Mouse (Mus musculus) embryonic facial prominence, embryonic 13.5 days (tissue): ENCODE measurements around the gene Zfp597. TPM values are rescaled to one million over a fixed set of nuclear protein-coding genes. Genes with fewer than 3 reads are reported as not detected.
"Not testable (repeated sequence)": the region's sequence is repeated elsewhere in the genome, so short reads cannot be mapped to it uniquely, and the experiment has no call there.

ENCODE experiments used
- ATAC-seq: fragments of 200-750 bp; cut with Nextera tagmentation; 2 replicates; pipeline ENCODE4 v1.8.0; 2017; ENCODE audit warnings: low read depth; ENCODE audit not compliant: insufficient number of reproducible peaks, insufficient read depth, low FRiP score, low TSS enrichment
- H3K27ac ChIP-seq: fragments of 300-500 bp; sonication (generic); 2 replicates; pipeline ENCODE4 v1.5.1; 2015; ENCODE audit warnings: moderate library complexity, mild to moderate bottlenecking, inconsistent platforms
- H3K27me3 ChIP-seq: fragments of 300-500 bp; sonication (generic); 2 replicates; pipeline ENCODE4 v1.6.1; 2015; ENCODE audit warnings: mild to moderate bottlenecking, inconsistent platforms
- H3K36me3 ChIP-seq: fragments of 300-500 bp; sonication (generic); 2 replicates; pipeline ENCODE4 v1.6.1; 2015; ENCODE audit warnings: mild to moderate bottlenecking, inconsistent platforms
- H3K4me1 ChIP-seq: fragments of 300-500 bp; sonication (generic); 2 replicates; pipeline ENCODE4 v1.6.1; 2015; ENCODE audit warnings: inconsistent platforms
- H3K4me2 ChIP-seq: fragments of 300-500 bp; sonication (generic); 2 replicates; pipeline ENCODE4 v1.6.1; 2015; ENCODE audit warnings: moderate library complexity, mild to moderate bottlenecking, inconsistent platforms
- H3K4me3 ChIP-seq: fragments of 300-500 bp; sonication (generic); 2 replicates; pipeline ENCODE4 v1.5.1; 2015; ENCODE audit warnings: mild to moderate bottlenecking, inconsistent platforms
- H3K9ac ChIP-seq: fragments of 300-500 bp; sonication (generic); 2 replicates; pipeline ENCODE4 v1.6.1; 2015; ENCODE audit warnings: mild to moderate bottlenecking, inconsistent platforms
- H3K9me3 ChIP-seq: fragments of 300-500 bp; sonication (generic); 2 replicates; pipeline ENCODE4 v1.6.1; 2016; ENCODE audit warnings: inconsistent platforms
- WGBS: fragments of 180-500 bp; shearing (Covaris S2); methylation state at CpG from one replicate; pipeline ENCODE4 v1.1.7; 2015; ENCODE audit warnings: mixed read lengths; 5-methylcytosine and 5-hydroxymethylcytosine counted together
- polyA plus RNA-seq: library from polyadenylated mRNA; unstranded; fragments of >200 nt; fragmentation: Nextera tagmentation; extraction: Ambion mirVana; gene quantifications from 2 replicates; pipeline ENCODE4 v1.2.1, GENCODE M21; 2015

Gene Zfp597
- polyA plus RNA-seq, 1 experiment from 2014 or later, result 6.0 TPM

DNA sequence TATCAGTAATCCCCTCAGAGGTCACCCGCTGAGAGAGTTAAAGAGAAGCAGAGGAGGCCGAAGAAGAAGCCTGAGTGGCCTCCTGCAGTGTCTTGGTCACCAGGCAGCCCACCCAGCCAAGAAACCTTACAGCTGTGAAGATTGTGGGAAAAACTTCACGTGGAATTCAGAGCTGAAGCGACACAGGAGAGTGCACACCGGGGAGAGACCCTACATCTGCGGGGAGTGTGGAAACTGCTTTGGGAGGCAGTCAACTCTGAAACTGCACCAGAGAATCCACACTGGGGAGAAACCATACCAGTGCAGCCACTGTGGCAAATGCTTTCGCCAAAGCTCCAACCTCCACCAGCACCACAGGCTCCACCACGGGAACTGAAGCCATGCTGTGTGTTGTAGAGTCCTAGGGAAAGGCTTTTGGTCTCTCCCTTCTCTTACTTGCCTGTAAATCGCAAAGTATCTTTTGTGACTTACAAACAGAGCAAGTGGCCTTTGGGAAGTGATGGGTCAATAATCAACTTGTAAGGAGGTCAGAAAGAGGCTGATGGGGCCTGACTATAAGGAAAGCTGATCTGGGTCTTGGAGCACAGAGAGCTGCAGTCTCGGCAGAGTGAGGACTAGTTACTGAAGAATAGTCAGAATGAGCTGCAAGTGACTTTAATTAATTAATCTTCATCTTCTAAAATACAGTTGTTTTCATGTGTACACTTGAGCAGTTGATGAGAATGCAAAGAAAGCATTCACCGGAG is 29.8 kb downstream of the Zfp597 start:
- Histone ChIP-seq H3K4me1 (0 out of 2 replicates have a peak, but pooled peaks cover 2% of the 10 kb centered on the region), H3K27ac (no peak overlapping the region), H3K4me3 (no peak overlapping the region), H3K36me3 (peaks cover 15% of the 10 kb centered on the region; the same call in 1 of the 2 replicates), H3K9me3 (no peaks in the 10 kb centered on the region), H3K4me2 (no peak overlapping the region), H3K9ac (no peak overlapping the region), H3K27me3 (no peaks in the 10 kb centered on the region)
- ATAC-seq, result no peak
- 59% methylated on average over 11 of the region's 11 CpGs for WGBS

DNA sequence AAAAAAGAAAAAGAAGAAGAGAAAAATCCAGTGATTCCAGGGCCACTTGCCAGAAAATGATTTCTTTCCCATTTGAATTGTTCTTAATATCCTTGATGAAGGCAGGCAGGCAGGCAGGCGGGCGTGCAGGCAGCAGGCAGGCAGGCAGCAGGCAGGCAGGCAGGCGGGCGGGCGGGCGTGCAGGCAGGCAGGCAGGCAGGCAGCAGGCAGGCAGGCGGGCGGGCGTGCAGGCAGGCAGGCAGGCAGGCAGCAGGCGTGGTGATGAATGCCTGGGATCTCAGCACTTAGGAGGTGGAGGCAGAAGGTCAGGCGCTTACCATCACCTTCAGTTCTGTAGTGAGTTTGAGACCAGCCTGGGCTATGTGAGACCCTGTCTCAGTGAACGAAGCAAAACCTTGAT is 31.8 kb downstream of the Zfp597 start:
- Histone ChIP-seq H3K36me3 (peaks cover 15% of the 10 kb centered on the region; the same call in 1 of the 2 replicates), H3K27ac (no peak overlapping the region), H3K9ac (no peak overlapping the region), H3K9me3 (no peaks in the 10 kb centered on the region), H3K27me3 (no peaks in the 10 kb centered on the region), H3K4me3 (no peak overlapping the region), H3K4me2 (no peak overlapping the region), H3K4me1 (peaks cover 7% of the 10 kb centered on the region; the same call in 1 of the 2 replicates)
- WGBS, result 31% methylated on average over 12 of the region's 12 CpGs
- no peak for ATAC-seq

DNA sequence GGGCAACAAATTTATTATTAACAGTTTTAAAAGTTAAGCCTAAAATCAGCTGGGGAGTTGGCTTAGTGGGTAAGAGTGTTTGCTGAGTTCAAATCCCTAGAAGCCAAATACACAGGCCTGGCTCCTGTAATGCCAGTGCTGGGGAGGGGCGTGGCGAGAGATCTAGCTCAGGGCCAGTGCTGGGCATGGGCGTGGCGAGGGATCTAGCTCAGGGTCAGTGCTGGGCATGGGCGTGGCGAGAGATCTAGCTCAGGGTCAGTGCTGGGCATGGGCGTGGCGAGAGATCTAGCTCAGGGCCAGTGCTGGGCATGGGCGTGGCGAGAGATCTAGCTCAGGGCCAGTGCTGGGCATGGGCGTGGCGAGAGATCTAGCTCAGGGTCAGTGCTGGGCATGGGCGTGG is 33.1 kb downstream of the Zfp597 start:
- 87% methylated on average over 13 of the region's 13 CpGs for WGBS
- H3K27me3 ChIP-seq, H3K4me3 ChIP-seq, H3K9ac ChIP-seq, H3K4me2 ChIP-seq, H3K27ac ChIP-seq, ATAC-seq, H3K36me3 ChIP-seq, H3K9me3 ChIP-seq: not testable (repeated sequence)
- peaks cover 11% of the 10 kb centered on the region; the same call in 1 of the 2 replicates for H3K4me1 ChIP-seq

DNA sequence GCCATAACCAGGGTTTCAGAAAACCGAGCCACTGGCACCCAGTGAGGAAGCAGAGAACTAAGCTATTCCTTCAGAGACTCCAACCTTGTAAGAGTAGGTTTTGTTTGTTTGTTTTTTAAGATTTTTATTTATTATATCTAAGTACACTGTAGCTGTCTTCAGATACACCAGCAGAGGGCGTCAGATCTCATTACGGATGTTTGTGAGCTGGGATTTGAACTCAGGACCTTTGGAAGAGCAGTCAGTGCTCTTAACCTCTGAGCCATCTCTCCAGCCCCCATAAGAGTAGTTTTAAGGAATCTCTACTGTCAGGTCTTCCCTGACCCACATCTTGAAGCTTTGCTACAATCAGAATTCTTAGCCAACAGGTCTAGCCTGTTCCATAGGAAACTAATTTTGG is 35.9 kb downstream of the Zfp597 start:
- 70% methylated on average over 3 of the region's 3 CpGs for WGBS
- H3K36me3 ChIP-seq, result no peaks in the 10 kb centered on the region
- peaks cover 11% of the 10 kb centered on the region; the same call in 1 of the 2 replicates for H3K4me1 ChIP-seq
- no peak for ATAC-seq
- no peak overlapping the region for H3K9ac ChIP-seq
- H3K27ac ChIP-seq, result no peak overlapping the region
- no peaks in the 10 kb centered on the region for H3K9me3 ChIP-seq
- H3K27me3 ChIP-seq, result no peaks in the 10 kb centered on the region
- H3K4me2 ChIP-seq, result no peak overlapping the region
- H3K4me3 ChIP-seq, result no peak overlapping the region

DNA sequence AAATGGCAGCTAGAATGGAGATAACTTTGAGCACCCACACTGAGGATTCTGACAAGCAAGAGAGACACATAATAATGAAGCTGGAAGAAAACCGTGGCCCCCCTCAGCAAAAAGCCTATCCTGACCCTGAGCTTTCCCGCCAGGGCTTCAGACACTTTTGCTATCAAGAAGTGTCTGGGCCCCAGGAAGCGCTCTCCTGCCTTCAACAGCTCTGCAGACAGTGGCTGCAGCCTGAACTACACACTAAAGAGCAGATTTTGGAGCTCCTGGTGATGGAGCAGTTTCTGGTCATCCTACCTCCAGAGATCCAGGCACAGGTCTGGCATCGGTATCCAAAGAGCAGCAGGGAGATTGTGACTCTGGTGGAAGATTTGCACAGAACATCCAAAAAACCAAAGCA is 36.5 kb downstream of the Zfp597 start:
- Histone ChIP-seq H3K4me3 (peak overlapping the region; percentile 67), H3K9ac (peak overlapping the region; percentile 82), H3K4me1 (peaks cover 11% of the 10 kb centered on the region; the same call in 1 of the 2 replicates), H3K4me2 (peak overlapping the region; percentile 67), H3K36me3 (no peaks in the 10 kb centered on the region), H3K27ac (no peak overlapping the region), H3K9me3 (no peaks in the 10 kb centered on the region), H3K27me3 (no peaks in the 10 kb centered on the region)
- ATAC-seq, result no peak
- WGBS, result 70% methylated on average over 4 of the region's 4 CpGs

DNA sequence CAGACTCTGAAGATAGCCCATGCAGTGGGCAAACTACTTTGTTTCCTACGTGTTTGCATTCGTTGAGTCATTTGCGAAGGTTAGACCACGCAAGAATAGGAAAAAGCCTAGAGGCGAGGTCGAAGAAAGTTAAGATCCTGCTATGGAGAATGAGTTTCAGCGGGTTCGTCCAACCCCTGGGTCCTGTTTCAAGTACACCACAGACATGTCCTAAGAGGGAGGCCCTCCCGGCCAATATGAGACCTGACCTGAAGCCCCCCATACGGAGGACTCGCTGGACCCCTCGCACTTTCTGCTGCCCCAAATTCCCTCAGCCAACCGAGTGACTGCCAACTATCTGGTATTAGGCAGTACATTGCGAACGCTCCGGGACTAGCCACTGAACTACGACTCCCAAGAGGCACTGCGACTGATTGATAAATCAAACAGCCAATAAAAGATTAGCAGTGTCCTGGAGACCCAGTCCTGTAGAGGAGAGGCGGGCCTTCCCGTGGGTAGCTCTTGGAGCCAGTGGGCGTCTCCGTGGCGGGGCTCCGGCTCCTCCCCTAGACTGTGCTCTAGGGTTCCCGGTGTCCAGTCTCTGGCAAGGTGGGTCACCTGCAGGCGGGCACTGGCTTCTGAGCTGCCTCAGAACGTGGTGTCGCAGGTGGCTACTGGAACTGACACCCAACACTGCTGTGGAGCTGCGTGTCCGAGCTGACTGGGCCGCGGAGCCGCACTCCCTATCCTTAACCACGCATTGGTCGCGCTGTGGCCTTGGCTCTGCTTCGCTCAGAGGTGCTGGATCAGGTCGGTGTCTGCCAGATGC is 37.4 kb downstream of the Zfp597 start, which contains the start of gene Zfp174:
Zfp174 (plus strand) TSS at position 558 of the 808 bp plus-strand sequence.
- peak; percentile 98 for ATAC-seq
- H3K27ac ChIP-seq, result no peak within 1 kb of the TSS
- H3K9me3 ChIP-seq, result no peaks in the 10 kb centered on the region
- H3K4me2 ChIP-seq, result peak within 1 kb of the TSS; percentile 67
- WGBS, result 2% methylated on average over 38 of the region's 38 CpGs
- no peaks in the 10 kb centered on the region for H3K36me3 ChIP-seq
- peak within 1 kb of the TSS; percentile 82 for H3K9ac ChIP-seq
- H3K27me3 ChIP-seq, result no peaks in the 10 kb centered on the region
- H3K4me3 ChIP-seq, result peak within 1 kb of the TSS; percentile 67
- peaks cover 11% of the 10 kb centered on the region; the same call in 1 of the 2 replicates for H3K4me1 ChIP-seq

DNA sequence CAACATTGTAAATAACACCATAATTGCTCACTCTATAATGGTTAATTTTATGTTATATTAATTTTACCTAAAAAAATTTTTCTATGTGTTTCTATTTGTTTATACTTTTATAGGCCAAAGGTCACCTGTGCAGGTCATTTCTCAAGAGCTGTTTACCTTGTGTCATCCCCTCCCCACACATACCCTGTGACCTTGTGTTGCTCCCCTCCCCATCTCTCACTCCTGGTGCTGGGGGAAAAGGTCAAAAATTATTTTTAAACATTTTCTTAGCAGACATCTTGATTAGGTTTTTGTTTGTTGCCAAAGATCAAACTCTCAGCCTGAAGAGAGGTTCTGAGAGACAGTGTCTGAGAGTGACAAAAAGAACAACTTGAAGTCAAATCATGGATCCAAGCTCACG is 40.6 kb downstream of the Zfp597 start:
- Histone ChIP-seq H3K4me3 (no peak overlapping the region), H3K36me3 (no peaks in the 10 kb centered on the region), H3K4me1 (peaks cover 10% of the 10 kb centered on the region; the same call in 1 of the 2 replicates), H3K9me3 (no peaks in the 10 kb centered on the region), H3K4me2 (no peak overlapping the region), H3K9ac (no peak overlapping the region), H3K27me3 (no peaks in the 10 kb centered on the region; the same call in 1 of the 2 replicates), H3K27ac (no peak overlapping the region)
- no peak for ATAC-seq
- WGBS, result 64% methylated on average over 1 of the region's 1 CpGs

DNA sequence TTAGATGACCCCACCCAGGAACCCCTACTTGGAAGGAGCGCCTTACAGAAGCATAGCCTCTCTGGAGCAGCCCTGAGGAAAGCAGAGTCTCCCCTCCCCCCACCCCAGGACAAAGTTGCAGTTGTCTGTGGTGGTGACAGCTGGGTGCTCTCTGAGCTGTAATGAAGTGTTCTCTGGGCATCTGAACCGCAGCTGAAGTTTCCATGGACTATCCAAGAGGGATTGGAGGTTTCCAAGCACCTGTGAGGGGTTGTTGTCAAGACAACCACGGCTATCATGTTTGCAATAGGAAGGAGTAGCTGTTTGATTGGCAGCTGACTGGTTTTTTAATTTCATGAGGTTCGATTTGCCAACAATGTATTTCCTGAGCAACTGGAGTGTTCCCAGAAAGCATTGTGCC is 41.4 kb downstream of the Zfp597 start:
- no peak overlapping the region for H3K9ac ChIP-seq
- 25% methylated on average over 4 of the region's 4 CpGs for WGBS

DNA sequence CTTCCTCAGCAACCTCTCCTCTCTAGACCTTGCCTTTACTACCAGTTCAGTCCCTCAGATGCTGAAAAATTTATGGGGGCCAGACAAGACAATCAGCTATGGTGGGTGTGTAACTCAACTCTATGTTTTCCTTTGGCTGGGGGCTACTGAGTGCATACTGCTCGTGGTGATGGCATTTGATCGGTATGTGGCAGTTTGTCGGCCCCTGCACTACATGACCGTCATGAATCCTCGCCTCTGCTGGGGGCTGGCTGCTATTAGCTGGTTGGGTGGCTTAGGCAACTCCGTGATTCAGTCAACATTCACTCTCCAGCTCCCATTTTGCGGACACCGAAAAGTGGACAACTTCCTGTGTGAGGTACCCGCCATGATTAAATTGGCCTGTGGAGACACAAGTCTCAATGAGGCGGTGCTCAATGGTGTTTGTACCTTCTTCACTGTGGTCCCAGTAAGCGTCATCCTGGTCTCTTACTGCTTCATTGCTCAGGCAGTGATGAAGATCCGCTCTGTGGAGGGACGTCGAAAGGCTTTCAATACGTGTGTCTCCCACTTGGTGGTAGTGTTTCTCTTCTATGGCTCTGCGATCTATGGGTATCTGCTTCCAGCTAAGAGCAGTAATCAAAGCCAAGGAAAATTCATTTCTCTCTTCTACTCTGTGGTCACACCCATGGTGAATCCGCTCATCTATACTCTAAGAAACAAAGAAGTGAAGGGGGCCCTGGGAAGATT is 45.0 kb downstream of the Zfp597 start:
- H3K9ac ChIP-seq, result no peak overlapping the region
- ATAC-seq, result no peak
- no peak overlapping the region for H3K27ac ChIP-seq
- no peaks in the 10 kb centered on the region for H3K36me3 ChIP-seq
- H3K9me3 ChIP-seq, result no peaks in the 10 kb centered on the region
- WGBS, result 59% methylated on average over 17 of the region's 17 CpGs
- no peak overlapping the region for H3K4me2 ChIP-seq
- H3K27me3 ChIP-seq, result no peaks in the 10 kb centered on the region; the same call in 1 of the 2 replicates
- H3K4me1 ChIP-seq, result no peaks in the 10 kb centered on the region
- no peak overlapping the region for H3K4me3 ChIP-seq

More for the DNA sequence above, 41.4 kb downstream of the Zfp597 start:
- no peaks in the 10 kb centered on the region for H3K36me3 ChIP-seq
- H3K27me3 ChIP-seq, result no peaks in the 10 kb centered on the region; the same call in 1 of the 2 replicates
- H3K9me3 ChIP-seq, result no peaks in the 10 kb centered on the region
- H3K4me3 ChIP-seq, result no peak overlapping the region
- peaks cover 8% of the 10 kb centered on the region; the same call in 1 of the 2 replicates for H3K4me1 ChIP-seq
- H3K27ac ChIP-seq, result no peak overlapping the region
- no peak for ATAC-seq
- H3K4me2 ChIP-seq, result no peak overlapping the region

DNA sequence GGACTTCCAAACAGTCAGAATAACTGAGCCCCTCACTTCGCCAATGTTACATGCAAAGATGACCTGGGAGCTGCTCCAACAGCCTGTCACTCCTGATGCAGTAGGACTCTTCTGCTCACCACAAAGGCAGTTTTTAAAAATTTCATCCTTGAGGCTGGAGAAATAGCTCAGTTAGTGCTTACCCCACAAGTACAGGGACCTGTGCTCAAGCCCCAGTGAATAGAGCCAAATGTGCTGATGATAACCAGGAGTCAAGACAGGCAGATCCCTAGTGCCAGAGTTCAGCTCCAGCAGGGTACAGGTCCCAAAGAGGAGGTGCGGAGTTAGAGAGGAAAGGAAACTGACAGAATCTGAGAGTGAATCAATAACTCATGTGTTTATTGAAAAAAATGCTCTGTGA is 48.9 kb downstream of the Zfp597 start:
- Histone ChIP-seq H3K9me3 (no peaks in the 10 kb centered on the region), H3K4me2 (no peak overlapping the region), H3K9ac (no peak overlapping the region), H3K4me3 (no peak overlapping the region), H3K27ac (no peak overlapping the region), H3K4me1 (no peaks in the 10 kb centered on the region), H3K27me3 (no peaks in the 10 kb centered on the region; the same call in 1 of the 2 replicates), H3K36me3 (no peaks in the 10 kb centered on the region)
- ATAC-seq, result no peak
- WGBS, result 80% methylated on average over 2 of the region's 2 CpGs

DNA sequence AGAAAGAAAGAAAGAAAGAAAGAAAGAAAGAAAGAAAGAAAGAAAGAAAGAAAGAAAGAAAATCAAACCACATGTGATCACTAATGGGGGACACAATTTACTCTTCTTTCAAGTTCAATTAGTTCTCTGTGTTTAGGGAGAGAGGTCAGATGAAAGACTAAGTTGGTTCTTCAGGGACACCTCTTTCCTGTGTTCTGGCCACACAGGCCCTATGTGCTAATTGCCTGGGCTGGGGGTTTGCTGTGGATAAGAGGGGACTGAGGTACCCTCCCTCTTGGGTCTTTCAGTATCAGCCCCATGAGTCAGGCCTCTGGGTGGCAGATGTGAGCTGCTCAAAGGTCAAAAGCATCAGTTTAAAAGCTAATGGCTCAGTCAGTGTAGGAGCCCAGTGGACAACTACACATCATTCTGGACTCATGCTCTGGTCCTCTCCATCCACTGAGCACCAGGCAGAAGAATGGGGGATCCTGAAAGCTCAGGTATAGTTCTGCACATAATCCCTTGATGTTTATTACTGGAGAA is 53.7 kb downstream of the Zfp597 start, which contains the start of gene Olfr15:
Olfr15 (plus strand) TSS at position 291 of the 522 bp plus-strand sequence.
- no peak for ATAC-seq
- Histone ChIP-seq H3K4me3 (no peak within 1 kb of the TSS), H3K4me2 (no peak within 1 kb of the TSS), H3K4me1 (no peaks in the 10 kb centered on the region), H3K9ac (no peak within 1 kb of the TSS), H3K27me3 (no peaks in the 10 kb centered on the region), H3K27ac (no peak within 1 kb of the TSS), H3K9me3 (no peaks in the 10 kb centered on the region), H3K36me3 (no peaks in the 10 kb centered on the region)
